Mouse (Mus musculus) erythroblast, embryonic 14.5 days (primary cell): ENCODE results near the gene Gm20661.

Experiments used
- GATA1 ChIP-seq: IDR thresholded peaks from 2 replicates; pipeline ENCODE4 v1.6.1; 2012; ENCODE audit warnings: low read length, inconsistent platforms, mixed read lengths
- TAL1 ChIP-seq: IDR thresholded peaks from 3 replicates; pipeline ENCODE4 v1.6.1; 2012; ENCODE audit warnings: low read length, inconsistent platforms, mixed read lengths

GRCm38 (mm10) chr9:107974491-107975171 is 8.2 kb upstream of the Gm20661 start:
- peak; percentile 45; the same call in 2 of the 3 replicates for TF ChIP-seq TAL1
- peak; percentile 37; the same call in 1 of the 2 replicates for TF ChIP-seq GATA1
